Mouse (Mus musculus) limb, embryonic 13.5 days (tissue): ENCODE data around the gene Adgrl2. TPM values are rescaled to one million over a fixed set of nuclear protein-coding genes. Genes with fewer than 3 reads are reported as not detected.

Experiments used
- ATAC-seq: fragments of 200-750 bp; cut with Nextera tagmentation; 2 replicates; pipeline ENCODE4 v1.8.0; 2017; ENCODE audit warnings: low read depth, moderate number of reproducible peaks, moderate TSS enrichment; ENCODE audit not compliant: low FRiP score
- H3K27ac ChIP-seq: fragments of 300-500 bp; sonication (generic); 2 replicates; pipeline ENCODE4 v1.5.1; 2015; ENCODE audit warnings: inconsistent platforms, mild to moderate bottlenecking, moderate library complexity
- H3K27me3 ChIP-seq: fragments of 300-500 bp; sonication (generic); 2 replicates; pipeline ENCODE4 v1.6.1; 2015; ENCODE audit warnings: mild to moderate bottlenecking, inconsistent platforms
- H3K36me3 ChIP-seq: fragments of 300-500 bp; sonication (generic); 2 replicates; pipeline ENCODE4 v1.6.1; 2015; ENCODE audit warnings: inconsistent platforms, mild to moderate bottlenecking, moderate library complexity
- H3K4me1 ChIP-seq: fragments of 300-500 bp; sonication (generic); 2 replicates; pipeline ENCODE4 v1.6.1; 2015; ENCODE audit warnings: inconsistent platforms
- H3K4me2 ChIP-seq: fragments of 300-500 bp; sonication (generic); replicated peaks from 2 replicates; pipeline ENCODE4 v1.6.1; 2015; ENCODE audit warnings: inconsistent platforms, mild to moderate bottlenecking, moderate library complexity
- H3K4me3 ChIP-seq: fragments of 300-500 bp; sonication (generic); 2 replicates; pipeline ENCODE4 v1.5.1; 2015; ENCODE audit warnings: moderate library complexity, mild to moderate bottlenecking, inconsistent platforms
- H3K9ac ChIP-seq: fragments of 300-500 bp; sonication (generic); 2 replicates; pipeline ENCODE4 v1.6.1; 2015; ENCODE audit warnings: mild to moderate bottlenecking, inconsistent platforms
- H3K9me3 ChIP-seq: fragments of 300-500 bp; sonication (generic); 2 replicates; pipeline ENCODE4 v1.6.1; 2016; ENCODE audit warnings: inconsistent platforms
- WGBS: fragments of 180-500 bp; shearing (Covaris S2); methylation state at CpG from one replicate; pipeline ENCODE4 v1.1.7; 2015; 5-methylcytosine and 5-hydroxymethylcytosine counted together
- polyA plus RNA-seq: library from polyadenylated mRNA; unstranded; fragments of >200 nt; fragmentation: Nextera tagmentation; extraction: Ambion mirVana; gene quantifications from 2 replicates; pipeline ENCODE4 v1.2.1, GENCODE M21; 2015

Gene Adgrl2
- polyA plus RNA-seq, 1 experiment from 2014 or later = 105 TPM

DNA sequence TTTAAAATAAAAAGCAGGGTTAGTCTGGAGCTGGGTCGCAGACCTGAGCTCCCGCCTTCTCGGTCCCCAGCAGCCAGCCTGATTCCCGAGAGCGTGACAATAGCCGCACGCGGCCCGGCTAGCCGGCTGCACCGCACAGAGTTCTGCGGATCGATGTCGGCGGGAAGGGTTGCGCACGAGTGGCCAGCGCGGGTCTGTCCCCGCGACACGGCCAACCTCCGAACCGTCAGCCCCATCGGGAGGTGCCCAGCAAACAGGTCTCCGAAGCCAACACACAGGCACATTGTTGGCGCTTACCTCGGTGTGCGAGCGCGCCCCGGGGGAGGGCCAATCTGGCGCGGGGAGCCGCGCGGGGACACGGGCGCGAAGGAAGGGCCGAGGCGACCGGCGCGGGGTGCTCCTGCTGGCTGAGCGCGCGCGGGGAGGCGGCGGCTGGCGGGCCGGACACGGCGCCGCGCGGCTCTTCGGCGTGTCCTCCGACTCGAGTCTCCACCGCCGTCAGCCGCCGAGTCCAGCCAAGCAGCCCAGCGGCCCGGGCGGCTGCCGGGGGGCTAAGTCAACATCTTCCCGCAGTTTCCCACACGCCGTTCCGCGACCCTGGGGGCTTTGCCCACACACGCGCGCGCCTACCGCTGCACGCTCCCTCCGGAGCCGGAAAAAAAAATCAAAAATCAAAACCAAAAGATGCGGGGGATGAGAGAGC, 1.9 kb downstream of the Adgrl2 start:
- H3K4me2 ChIP-seq = peak overlapping the region; percentile 80
- no peak for ATAC-seq
- no peaks in the 10 kb centered on the region for H3K36me3 ChIP-seq
- WGBS = under 1% methylated on average over 69 of the region's 84 CpGs
- no peaks in the 10 kb centered on the region for H3K9me3 ChIP-seq
- H3K9ac ChIP-seq = peak overlapping the region; percentile 99
- peaks cover 39% of the 10 kb centered on the region for H3K4me1 ChIP-seq
- no peaks in the 10 kb centered on the region for H3K27me3 ChIP-seq
- H3K27ac ChIP-seq = peak overlapping the region; percentile 100
- peak overlapping the region; percentile 95 for H3K4me3 ChIP-seq

DNA sequence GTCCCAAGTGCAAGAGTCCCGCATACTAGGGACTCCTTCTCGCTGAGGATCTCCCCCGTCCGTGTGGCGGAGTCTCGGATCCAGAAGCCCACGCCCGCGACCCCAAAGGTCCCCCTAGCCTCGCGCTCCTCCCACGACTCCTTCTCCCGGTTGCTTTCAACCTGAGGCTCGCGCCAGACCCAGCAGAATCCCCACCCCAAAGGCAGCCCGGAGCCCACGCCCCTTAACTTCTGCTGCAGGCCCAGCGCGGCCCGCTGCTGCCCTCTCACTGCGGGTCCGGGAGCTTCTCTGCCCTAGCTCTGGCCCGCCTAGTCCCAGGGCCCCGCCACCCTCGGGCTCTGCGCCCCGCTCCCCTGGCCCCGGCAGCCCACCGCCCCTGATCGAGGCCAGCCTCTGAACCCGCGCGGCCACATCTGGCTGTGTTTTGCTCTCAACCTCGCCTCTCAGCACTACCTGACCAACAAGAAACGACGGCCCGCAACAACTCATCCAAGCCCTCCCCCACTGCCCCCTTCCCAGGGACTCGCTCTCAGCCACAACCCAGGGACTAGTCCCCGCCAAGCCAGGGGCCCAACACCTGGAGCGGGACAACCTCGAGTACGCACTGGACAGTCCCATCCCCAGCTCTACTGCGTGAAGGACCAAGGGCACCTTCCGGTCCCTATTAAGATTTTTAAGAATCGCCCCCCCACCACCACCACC, 2.6 kb downstream of the Adgrl2 start:
- peak; percentile 62 for ATAC-seq
- no peaks in the 10 kb centered on the region for H3K9me3 ChIP-seq

DNA sequence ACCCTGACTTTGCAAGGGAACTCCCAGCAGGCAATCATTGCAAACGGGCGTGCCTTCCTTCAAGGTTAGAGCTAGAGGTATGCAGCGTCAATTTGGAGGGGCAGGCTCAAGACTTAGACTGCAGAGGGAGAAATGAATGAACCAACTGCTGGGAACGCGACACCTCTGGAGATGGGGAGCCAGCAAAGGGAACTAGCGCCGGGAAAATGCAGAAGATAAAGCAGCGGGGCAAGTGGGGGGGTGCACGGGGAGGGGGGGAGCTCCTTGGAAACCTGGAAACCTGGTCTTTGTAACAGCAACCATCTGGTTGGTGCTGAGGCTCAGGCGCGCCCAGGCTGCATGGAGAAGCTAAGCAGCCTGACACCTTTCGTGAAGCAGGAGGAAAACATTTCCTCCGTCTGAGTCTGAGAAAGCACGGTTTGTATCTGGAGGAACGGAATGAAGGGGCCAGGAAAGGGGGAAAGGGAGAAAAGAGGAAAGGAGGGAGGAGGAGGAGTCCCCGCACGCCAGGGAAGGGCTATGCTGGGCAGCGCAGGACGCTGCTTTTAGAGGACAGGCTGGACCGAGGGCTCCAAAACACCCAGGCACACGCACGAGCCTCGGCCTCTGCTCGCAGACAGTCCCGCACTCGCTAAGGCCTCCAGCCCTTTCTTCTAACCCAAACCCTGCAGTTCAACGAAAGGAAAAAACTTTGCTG, 3.3 kb downstream of the Adgrl2 start:
- under 1% methylated on average over 27 of the region's 27 CpGs for WGBS
- H3K4me2 ChIP-seq = peak overlapping the region; percentile 80
- peak overlapping the region; percentile 99 for H3K9ac ChIP-seq
- peak overlapping the region; percentile 95 for H3K4me3 ChIP-seq
- no peaks in the 10 kb centered on the region for H3K36me3 ChIP-seq
- peaks cover 43% of the 10 kb centered on the region for H3K4me1 ChIP-seq
- peak overlapping the region; percentile 100 for H3K27ac ChIP-seq
- no peak for ATAC-seq
- no peaks in the 10 kb centered on the region for H3K9me3 ChIP-seq
- no peaks in the 10 kb centered on the region for H3K27me3 ChIP-seq

More for the DNA sequence above, 2.6 kb downstream of the Adgrl2 start:
- WGBS = under 1% methylated on average over 43 of the region's 45 CpGs
- Histone ChIP-seq H3K27ac (peak overlapping the region; percentile 100), H3K27me3 (no peaks in the 10 kb centered on the region), H3K36me3 (no peaks in the 10 kb centered on the region), H3K4me3 (peak overlapping the region; percentile 95), H3K4me1 (peaks cover 43% of the 10 kb centered on the region), H3K4me2 (peak overlapping the region; percentile 80), H3K9ac (peak overlapping the region; percentile 99)

GRCm38 (mm10) chr3:148986296-148986893, 4.0 kb downstream of the Adgrl2 start:
- no peak for ATAC-seq
- 2% methylated on average over 17 of the region's 17 CpGs for WGBS
- no peaks in the 10 kb centered on the region for H3K36me3 ChIP-seq

DNA sequence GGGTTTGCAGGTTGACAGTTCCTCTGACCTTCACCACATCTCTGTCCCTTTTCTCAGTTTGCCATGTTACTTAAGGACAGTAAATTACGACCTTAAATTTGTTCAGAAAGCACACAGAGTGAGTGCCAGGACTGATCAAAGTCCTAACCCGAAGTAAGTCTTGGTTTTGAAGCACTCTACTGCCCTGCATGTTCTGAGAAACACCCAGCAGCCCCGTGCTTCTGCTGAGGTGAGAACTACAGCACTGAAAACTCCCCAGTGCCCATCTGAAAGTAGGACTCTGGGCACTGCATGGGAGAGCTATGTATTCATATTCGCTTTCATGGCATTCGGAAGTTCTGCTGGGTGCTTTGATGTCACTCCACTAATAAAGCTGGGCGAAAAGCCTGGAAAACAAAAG, 6.0 kb downstream of the Adgrl2 start:
- H3K9ac ChIP-seq = peak overlapping the region; percentile 46; the same call in 1 of the 2 replicates
- WGBS = 26% methylated on average over 6 of the region's 6 CpGs

More at GRCm38 (mm10) chr3:148986296-148986893, 4.0 kb downstream of the Adgrl2 start:
- H3K9ac ChIP-seq = peak overlapping the region; percentile 99
- H3K4me3 ChIP-seq = peak overlapping the region; percentile 95
- peak overlapping the region; percentile 80 for H3K4me2 ChIP-seq
- peak overlapping the region; percentile 100 for H3K27ac ChIP-seq
- H3K4me1 ChIP-seq = peaks cover 46% of the 10 kb centered on the region
- H3K27me3 ChIP-seq = no peaks in the 10 kb centered on the region
- no peaks in the 10 kb centered on the region for H3K9me3 ChIP-seq

DNA sequence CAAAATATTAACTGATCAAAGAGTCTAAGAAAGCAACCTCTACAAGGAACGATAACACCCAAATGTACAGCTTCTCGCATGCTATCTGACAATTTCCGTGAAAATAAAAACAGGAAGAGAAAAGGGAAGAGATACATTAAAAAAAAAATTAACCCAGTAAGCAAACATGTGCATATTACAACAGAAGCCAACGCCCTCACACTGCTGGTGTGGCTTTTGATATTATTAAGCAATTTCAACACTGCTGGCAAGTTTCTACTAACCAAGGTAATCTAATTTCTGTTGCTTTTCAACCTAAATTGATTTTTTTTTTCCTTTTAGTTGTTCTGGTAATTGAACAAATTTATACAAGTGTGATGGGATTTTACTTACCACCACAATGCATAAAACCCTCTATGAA, 8.0 kb downstream of the Adgrl2 start:
- H3K4me1 ChIP-seq = peaks cover 59% of the 10 kb centered on the region
- no peak overlapping the region for H3K9ac ChIP-seq
- peak overlapping the region; percentile 36; the same call in 1 of the 2 replicates for H3K4me2 ChIP-seq
- H3K27me3 ChIP-seq = no peaks in the 10 kb centered on the region
- no peak overlapping the region for H3K4me3 ChIP-seq
- ATAC-seq = no peak
- no peaks in the 10 kb centered on the region for H3K9me3 ChIP-seq
- no peak overlapping the region for H3K27ac ChIP-seq
- H3K36me3 ChIP-seq = no peaks in the 10 kb centered on the region
- 79% methylated on average over 4 of the region's 4 CpGs for WGBS

More for the DNA sequence above, 6.0 kb downstream of the Adgrl2 start:
- Histone ChIP-seq H3K27me3 (no peaks in the 10 kb centered on the region), H3K27ac (no peak overlapping the region), H3K4me2 (peak overlapping the region; percentile 55), H3K4me1 (peaks cover 42% of the 10 kb centered on the region), H3K36me3 (no peaks in the 10 kb centered on the region), H3K4me3 (peak overlapping the region; percentile 27), H3K9me3 (no peaks in the 10 kb centered on the region)
- ATAC-seq = no peak

DNA sequence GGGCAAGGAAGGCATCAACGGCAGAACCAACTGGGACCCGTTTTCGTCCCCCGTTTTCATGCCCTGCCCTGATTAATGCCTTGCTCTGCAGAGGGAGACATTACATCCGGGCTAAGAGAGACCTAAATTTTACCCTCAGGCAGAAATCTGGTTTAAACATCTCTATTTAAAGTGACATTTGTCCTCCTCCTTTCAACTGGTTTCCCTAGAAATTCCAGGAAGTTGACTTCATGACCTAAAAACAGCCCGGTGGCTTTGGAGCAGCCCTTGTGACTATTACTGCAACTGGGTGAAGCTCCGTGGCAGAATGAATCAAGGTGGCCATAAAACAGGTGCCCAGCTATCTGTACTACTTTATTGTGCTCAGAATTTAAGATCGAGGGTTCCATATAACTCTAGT, 8.6 kb downstream of the Adgrl2 start:
- Histone ChIP-seq H3K4me2 (peak overlapping the region; percentile 36), H3K36me3 (no peaks in the 10 kb centered on the region), H3K27me3 (no peaks in the 10 kb centered on the region), H3K4me1 (peaks cover 65% of the 10 kb centered on the region), H3K9me3 (no peaks in the 10 kb centered on the region), H3K27ac (no peak overlapping the region), H3K4me3 (no peak overlapping the region), H3K9ac (no peak overlapping the region)
- no peak for ATAC-seq
- WGBS = 37% methylated on average over 8 of the region's 8 CpGs

GRCm38 (mm10) chr3:148978541-148978940, 11.8 kb downstream of the Adgrl2 start:
- ATAC-seq = no peak
- 59% methylated on average over 8 of the region's 8 CpGs for WGBS
- Histone ChIP-seq H3K9me3 (no peaks in the 10 kb centered on the region), H3K4me3 (no peak overlapping the region), H3K4me1 (peaks cover 44% of the 10 kb centered on the region), H3K27me3 (no peaks in the 10 kb centered on the region), H3K36me3 (no peaks in the 10 kb centered on the region), H3K27ac (no peak overlapping the region), H3K9ac (no peak overlapping the region), H3K4me2 (no peak overlapping the region)

GRCm38 (mm10) chr3:148977838-148978237, 12.5 kb downstream of the Adgrl2 start:
- Histone ChIP-seq H3K27ac (no peak overlapping the region), H3K36me3 (no peaks in the 10 kb centered on the region), H3K27me3 (no peaks in the 10 kb centered on the region), H3K9me3 (no peaks in the 10 kb centered on the region), H3K4me3 (no peak overlapping the region), H3K4me2 (peak overlapping the region; percentile 28; the same call in 1 of the 2 replicates), H3K9ac (no peak overlapping the region), H3K4me1 (peaks cover 37% of the 10 kb centered on the region)
- no peak for ATAC-seq
- WGBS = 78% methylated on average over 6 of the region's 6 CpGs

DNA sequence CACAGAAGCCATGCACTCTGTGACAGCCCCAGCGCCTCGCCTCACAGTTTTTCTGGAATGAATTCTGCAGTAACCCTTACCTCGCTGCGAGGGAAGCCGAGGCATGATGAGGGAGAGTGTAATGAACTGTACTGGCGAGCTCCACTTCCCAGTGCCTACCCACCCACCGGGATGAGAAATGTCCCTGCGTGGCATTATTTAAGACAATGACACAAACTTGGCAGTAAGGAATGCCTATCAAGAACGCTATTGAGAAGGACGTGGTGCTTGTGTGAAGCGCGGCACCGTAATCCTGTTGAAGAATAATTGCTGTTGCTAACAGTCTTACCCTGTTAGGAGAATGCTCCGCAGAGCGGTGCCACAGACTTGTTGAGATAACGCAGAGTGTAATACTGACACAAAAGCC, 13.2 kb downstream of the Adgrl2 start:
- H3K4me1 ChIP-seq = peaks cover 39% of the 10 kb centered on the region
- peak overlapping the region; percentile 28 for H3K4me2 ChIP-seq
- 59% methylated on average over 16 of the region's 16 CpGs for WGBS
- H3K9me3 ChIP-seq = no peaks in the 10 kb centered on the region
- no peak overlapping the region for H3K27ac ChIP-seq
- ATAC-seq = no peak
- no peaks in the 10 kb centered on the region for H3K27me3 ChIP-seq
- no peak overlapping the region for H3K9ac ChIP-seq
- H3K36me3 ChIP-seq = no peaks in the 10 kb centered on the region
- H3K4me3 ChIP-seq = no peak overlapping the region

GRCm38 (mm10) chr3:148971893-148972596, 18.3 kb downstream of the Adgrl2 start:
- H3K4me2 ChIP-seq = no peak overlapping the region
- 64% methylated on average over 11 of the region's 11 CpGs for WGBS
- ATAC-seq = no peak

More at GRCm38 (mm10) chr3:148971893-148972596, 18.3 kb downstream of the Adgrl2 start:
- no peak overlapping the region for H3K4me3 ChIP-seq
- H3K27me3 ChIP-seq = no peaks in the 10 kb centered on the region
- H3K4me1 ChIP-seq = peaks cover 40% of the 10 kb centered on the region
- H3K27ac ChIP-seq = no peak overlapping the region
- H3K9ac ChIP-seq = no peak overlapping the region
- H3K9me3 ChIP-seq = no peaks in the 10 kb centered on the region
- H3K36me3 ChIP-seq = no peaks in the 10 kb centered on the region
